Mouse (Mus musculus) olfactory bulb, adult 2 months (tissue): ENCODE results near the gene Lrrc3c. TPM values are rescaled to one million over a fixed set of nuclear protein-coding genes. Genes with fewer than 3 reads are reported as not detected.

Experiments
- H3K27ac ChIP-seq: fragments of 200-500 bp; 2 replicates; pipeline ENCODE4 v1.5.1; 2012; ENCODE audit warnings: low read depth, low read length; ENCODE audit not compliant: insufficient read depth
- H3K4me1 ChIP-seq: fragments of 200-500 bp; 2 replicates; pipeline ENCODE4 v1.6.1; 2012; ENCODE audit warnings: low read length; ENCODE audit not compliant: control insufficient read depth, insufficient read depth
- H3K4me3 ChIP-seq: fragments of 200-500 bp; 2 replicates; pipeline ENCODE4 v1.5.1; 2012; ENCODE audit warnings: mild to moderate bottlenecking, low read depth, low read length, moderate library complexity; ENCODE audit not compliant: insufficient read depth
- CTCF ChIP-seq: fragments of 200-500 bp; IDR thresholded peaks from 2 replicates; pipeline ENCODE4 v1.5.1; 2012; ENCODE audit warnings: low read depth, mild to moderate bottlenecking, low read length, moderate library complexity; ENCODE audit not compliant: insufficient read depth
- POLR2A ChIP-seq: fragments of 200-500 bp; IDR thresholded peaks from 2 replicates; pipeline ENCODE4 v1.6.1; 2012; ENCODE audit warnings: mild to moderate bottlenecking, low read depth, low read length, moderate library complexity; ENCODE audit not compliant: insufficient read depth
- WGBS: fragments of 180-500 bp; shearing (Covaris S2); methylation state at CpG from one replicate; pipeline ENCODE4 v1.1.7; 2018; 5-methylcytosine and 5-hydroxymethylcytosine counted together
- polyA plus RNA-seq: library from polyadenylated mRNA; stranded (reverse); fragments of >200 nt; gene quantifications from 2 replicates; pipeline ENCODE4 v1.2.4, GENCODE M21; 2012; ENCODE audit warnings: low replicate concordance; ENCODE audit not compliant: missing spikeins, insufficient read depth, insufficient read length

Lrrc3c gene
- polyA plus RNA-seq, 1 experiment = not detected

DNA sequence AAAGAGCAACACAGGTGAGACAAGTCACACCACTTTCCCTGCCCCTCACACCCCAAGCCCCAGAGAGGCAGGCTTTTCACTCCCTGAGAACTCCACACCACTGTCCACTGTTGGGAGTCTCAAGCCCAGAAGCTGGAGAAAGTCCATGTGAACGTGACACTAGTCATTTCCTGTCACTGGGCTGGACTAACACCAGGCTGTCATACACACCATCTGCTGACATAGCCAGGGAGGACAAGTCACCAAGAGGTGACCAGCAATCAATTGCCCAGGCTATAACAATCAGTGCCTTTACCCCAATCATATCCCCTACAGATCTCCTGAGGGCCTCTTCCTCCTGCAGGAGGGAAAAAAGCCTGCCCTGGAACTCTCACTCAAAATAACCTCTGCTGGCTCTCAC lies 13.9 kb upstream of the Lrrc3c start:
- Histone ChIP-seq H3K4me1 (peaks cover 22% of the 10 kb centered on the region), H3K27ac (no peak overlapping the region), H3K4me3 (no peak overlapping the region)
- TF ChIP-seq POLR2A (no peak), CTCF (no peak)
- 74% methylated on average over 1 of the region's 1 CpGs for WGBS

DNA sequence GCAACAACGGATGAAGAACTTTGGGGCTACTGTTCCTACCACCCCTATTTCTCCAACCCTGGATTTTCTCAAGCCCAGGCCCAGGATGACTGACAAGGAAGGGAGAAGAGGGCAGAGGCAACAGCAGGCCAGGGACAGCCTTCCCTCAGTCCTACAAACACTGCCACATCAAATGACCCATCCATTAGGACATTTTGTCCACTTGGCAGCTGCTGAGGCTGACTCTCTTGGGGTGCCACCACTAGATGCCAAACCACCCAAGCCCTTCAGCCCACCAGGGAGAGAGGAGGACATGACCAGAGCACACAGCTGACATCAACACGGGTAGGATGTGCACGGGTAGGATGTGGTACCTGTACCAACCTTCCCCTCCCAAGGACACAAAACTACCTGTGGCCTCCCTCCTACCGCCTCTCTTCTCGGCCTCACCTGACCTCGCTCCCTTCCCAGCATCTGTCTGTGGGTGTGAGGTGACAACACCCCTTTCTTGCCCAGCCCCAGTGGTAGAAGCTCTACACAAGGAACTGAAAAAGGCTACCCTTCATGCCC lies 13.4 kb upstream of the Lrrc3c start:
- no peak for TF ChIP-seq CTCF
- no peak for TF ChIP-seq POLR2A
- WGBS = 89% methylated on average over 6 of the region's 6 CpGs
- Histone ChIP-seq H3K4me3 (no peak overlapping the region), H3K4me1 (peaks cover 22% of the 10 kb centered on the region), H3K27ac (no peak overlapping the region)

- no peak overlapping the region for H3K27ac ChIP-seq
- 1% methylated on average over 22 of the region's 22 CpGs for WGBS
- TF ChIP-seq CTCF (no peak), POLR2A (no peak)
- peak overlapping the region; percentile 91 for H3K4me3 ChIP-seq
- peaks cover 22% of the 10 kb centered on the region for H3K4me1 ChIP-seq
These were observed 11.8 kb upstream of the Lrrc3c start for GRCm38 (mm10) chr11:98586087-98586891.

- under 1% methylated on average over 49 of the region's 49 CpGs for WGBS
- Histone ChIP-seq H3K4me1 (peaks cover 22% of the 10 kb centered on the region), H3K4me3 (peak within 1 kb of the TSS; percentile 91), H3K27ac (peak within 1 kb of the TSS; percentile 57)
- no peak for TF ChIP-seq CTCF
- peak; percentile 86 for TF ChIP-seq POLR2A
These were observed 11.1 kb upstream of the Lrrc3c start, which contains the start of gene Ormdl3 for GRCm38 (mm10) chr11:98586892-98587563. Ormdl3 (minus strand) TSS chr11:98587368.

DNA sequence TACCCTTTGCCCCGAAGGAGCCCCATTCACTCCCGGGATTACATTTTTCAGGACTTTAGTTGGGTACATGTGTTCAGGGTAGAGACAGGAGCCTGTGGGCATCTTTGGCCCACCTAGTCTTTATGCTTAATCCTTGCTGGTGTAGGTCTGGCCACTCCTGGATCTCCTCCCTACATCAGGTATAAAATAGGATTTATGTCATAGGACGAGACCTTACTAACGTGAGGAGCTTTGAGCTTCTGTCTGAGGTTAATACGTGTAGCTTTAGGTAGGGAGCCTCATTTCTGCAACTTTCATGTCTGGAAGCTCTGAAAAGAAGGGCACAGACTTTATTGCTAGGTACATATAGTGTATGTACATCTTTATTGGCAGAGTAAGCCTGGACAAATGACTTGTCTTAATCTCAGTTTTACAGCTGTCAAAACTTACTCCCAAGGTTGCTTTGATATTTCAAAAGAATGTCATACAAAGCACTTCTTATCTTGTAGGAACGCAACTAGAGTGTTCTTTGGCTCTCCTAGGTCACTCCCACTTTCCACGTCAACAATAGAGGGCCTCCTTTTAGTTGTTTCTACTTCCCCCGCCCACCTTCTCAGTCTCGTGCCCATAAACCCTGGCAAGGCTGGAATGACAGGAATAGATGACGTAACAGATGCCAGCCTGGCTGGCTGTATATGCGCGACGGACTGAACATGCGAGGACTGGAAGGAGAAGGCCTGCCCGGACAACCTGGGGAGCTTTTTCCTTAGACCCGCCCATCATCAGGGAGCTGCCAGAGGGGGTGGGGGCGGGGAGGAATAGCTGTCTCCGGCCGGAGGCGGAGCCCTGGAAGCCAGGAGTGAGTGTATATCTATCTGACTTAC lies 10.2 kb upstream of the Lrrc3c start:
- 13% methylated on average over 20 of the region's 20 CpGs for WGBS
- no peak for TF ChIP-seq POLR2A
- Histone ChIP-seq H3K4me1 (peaks cover 22% of the 10 kb centered on the region), H3K4me3 (peak overlapping the region; percentile 60), H3K27ac (no peak overlapping the region)

DNA sequence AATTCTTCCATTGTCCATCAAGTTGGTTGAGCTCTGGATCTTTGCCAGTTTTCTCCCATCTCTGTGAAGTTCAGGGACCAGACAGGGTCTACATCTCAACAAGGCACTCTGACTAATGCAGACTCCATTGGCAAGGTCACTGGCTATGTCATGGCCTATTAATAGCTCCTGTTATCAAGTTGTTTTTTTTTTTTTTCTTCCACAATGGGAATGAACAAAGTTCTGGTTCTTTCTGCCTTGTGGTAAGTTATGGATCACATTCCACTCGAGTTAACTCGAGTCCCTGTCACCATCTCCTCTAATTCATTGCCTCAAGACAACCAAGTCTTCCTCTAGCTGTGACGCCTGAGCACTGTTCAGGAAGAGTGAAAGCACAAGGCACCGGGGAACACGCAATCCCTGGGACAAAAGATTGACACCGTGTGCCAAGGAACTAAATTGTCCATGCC lies 9.2 kb upstream of the Lrrc3c start:
- Histone ChIP-seq H3K4me3 (no peak overlapping the region), H3K4me1 (peaks cover 22% of the 10 kb centered on the region), H3K27ac (no peak overlapping the region)
- no peak for TF ChIP-seq POLR2A
- WGBS = 58% methylated on average over 6 of the region's 6 CpGs

- TF ChIP-seq POLR2A (no peak), CTCF (no peak)
- WGBS = 85% methylated on average over 8 of the region's 8 CpGs
- H3K4me1 ChIP-seq = peaks cover 22% of the 10 kb centered on the region
- no peak overlapping the region for H3K4me3 ChIP-seq
- no peak overlapping the region for H3K27ac ChIP-seq
These were observed 8.8 kb upstream of the Lrrc3c start for GRCm38 (mm10) chr11:98589306-98589705.

GRCm38 (mm10) chr11:98590548-98591445 lies 7.3 kb upstream of the Lrrc3c start:
- Histone ChIP-seq H3K27ac (no peak overlapping the region), H3K4me1 (peaks cover 10% of the 10 kb centered on the region), H3K4me3 (no peak overlapping the region)

More at GRCm38 (mm10) chr11:98590548-98591445, 7.3 kb upstream of the Lrrc3c start:
- no peak for TF ChIP-seq POLR2A
- no peak for TF ChIP-seq CTCF
- WGBS = 70% methylated on average over 19 of the region's 19 CpGs
